Mouse (Mus musculus) stomach, embryonic 14.5 days (tissue): ENCODE measurements around the gene Fank1. TPM values are rescaled to one million over a fixed set of nuclear protein-coding genes. Genes with fewer than 3 reads are reported as not detected.

ENCODE experiments used
- ATAC-seq: fragments of 200-750 bp; cut with Nextera tagmentation; 2 replicates; pipeline ENCODE4 v1.8.0; 2017; ENCODE audit warnings: low read depth, moderate TSS enrichment; ENCODE audit not compliant: insufficient number of reproducible peaks, insufficient read depth, low FRiP score
- H3K27ac ChIP-seq: fragments of 300-500 bp; sonication (generic); 2 replicates; pipeline ENCODE4 v1.5.1; 2014; ENCODE audit warnings: mild to moderate bottlenecking, low read length, moderate library complexity, mixed read lengths
- H3K27me3 ChIP-seq: fragments of 300-500 bp; sonication (generic); 2 replicates; pipeline ENCODE4 v1.6.1; 2014; ENCODE audit warnings: low read length, control low read depth, mixed read lengths; ENCODE audit not compliant: control insufficient read depth, insufficient read depth
- H3K36me3 ChIP-seq: fragments of 300-500 bp; sonication (generic); 2 replicates; pipeline ENCODE4 v1.6.1; 2014; ENCODE audit warnings: mild to moderate bottlenecking, control low read depth, low read length, moderate library complexity, mixed read lengths; ENCODE audit not compliant: control insufficient read depth, insufficient read depth
- H3K4me1 ChIP-seq: fragments of 300-500 bp; sonication (generic); 2 replicates; pipeline ENCODE4 v1.6.1; 2014; ENCODE audit warnings: low read length, control low read depth, mixed read lengths; ENCODE audit not compliant: control insufficient read depth, insufficient read depth
- H3K4me2 ChIP-seq: fragments of 300-500 bp; sonication (generic); replicated peaks from 2 replicates; pipeline ENCODE4 v1.6.1; 2014; ENCODE audit warnings: low read depth, low read length, control low read depth
- H3K4me3 ChIP-seq: fragments of 300-500 bp; sonication (generic); 2 replicates; pipeline ENCODE4 v1.5.1; 2014; ENCODE audit warnings: low read depth, low read length, control low read depth
- H3K9ac ChIP-seq: fragments of 300-500 bp; sonication (generic); replicated peaks from 2 replicates; pipeline ENCODE4 v1.6.1; 2014; ENCODE audit warnings: low read depth, mild to moderate bottlenecking, control low read depth, low read length, moderate library complexity, mixed read lengths
- H3K9me3 ChIP-seq: fragments of 300-500 bp; sonication (generic); 2 replicates; pipeline ENCODE4 v1.6.1; 2016; ENCODE audit warnings: low read depth, low read length, control low read depth; ENCODE audit not compliant: control insufficient read depth
- WGBS: fragments of 180-500 bp; shearing (Covaris S2); extraction: QIAGEN DNeasy Blood & Tissue Kit; methylation state at CpG from one replicate; pipeline ENCODE4 v1.1.7; 2014; 5-methylcytosine and 5-hydroxymethylcytosine counted together
- polyA plus RNA-seq: library from polyadenylated mRNA; unstranded; fragments of >200 nt; fragmentation: Nextera tagmentation; extraction: Ambion mirVana; gene quantifications from 2 replicates; pipeline ENCODE4 v1.2.1, GENCODE M21; 2014

Gene Fank1
- polyA plus RNA-seq, 1 experiment from 2014 or later: 0.36 TPM

GRCm38 (mm10) chr7:133856278-133856677 lies 79.6 kb downstream of the Fank1 start:
- ATAC-seq: peak; percentile 56; the same call in 1 of the 2 replicates
- no peak overlapping the region for H3K4me2 ChIP-seq
- H3K27me3 ChIP-seq: no peaks in the 10 kb centered on the region
- no peak overlapping the region for H3K27ac ChIP-seq
- no peak overlapping the region for H3K4me3 ChIP-seq
- 23% methylated on average over 3 of the region's 3 CpGs for WGBS
- no peaks in the 10 kb centered on the region for H3K9me3 ChIP-seq
- H3K9ac ChIP-seq: no peak overlapping the region
- H3K36me3 ChIP-seq: no peaks in the 10 kb centered on the region
- no peaks in the 10 kb centered on the region for H3K4me1 ChIP-seq

- Histone ChIP-seq H3K4me1 (no peaks in the 10 kb centered on the region), H3K9ac (no peak overlapping the region), H3K4me2 (no peak overlapping the region), H3K27ac (no peak overlapping the region), H3K4me3 (no peak overlapping the region), H3K27me3 (no peaks in the 10 kb centered on the region), H3K9me3 (no peaks in the 10 kb centered on the region), H3K36me3 (no peaks in the 10 kb centered on the region)
- no peak for ATAC-seq
- WGBS: 85% methylated on average over 3 of the region's 3 CpGs
Measured at GRCm38 (mm10) chr7:133858506-133858905, 81.8 kb downstream of the Fank1 start.

- no peak overlapping the region for H3K27ac ChIP-seq
- ATAC-seq: no peak
- H3K4me3 ChIP-seq: no peak overlapping the region
- no peaks in the 10 kb centered on the region for H3K27me3 ChIP-seq
- H3K36me3 ChIP-seq: no peaks in the 10 kb centered on the region
- no peaks in the 10 kb centered on the region for H3K9me3 ChIP-seq
- H3K9ac ChIP-seq: no peak overlapping the region
- WGBS: 36% methylated on average over 4 of the region's 4 CpGs
- H3K4me1 ChIP-seq: no peaks in the 10 kb centered on the region
- H3K4me2 ChIP-seq: no peak overlapping the region
Measured at GRCm38 (mm10) chr7:133859548-133859947, 82.9 kb downstream of the Fank1 start.

GRCm38 (mm10) chr7:133862233-133862632 lies 85.6 kb downstream of the Fank1 start:
- Histone ChIP-seq H3K27me3 (no peaks in the 10 kb centered on the region), H3K36me3 (no peaks in the 10 kb centered on the region), H3K9me3 (no peaks in the 10 kb centered on the region), H3K4me3 (no peak overlapping the region), H3K4me2 (no peak overlapping the region), H3K9ac (no peak overlapping the region), H3K4me1 (no peaks in the 10 kb centered on the region), H3K27ac (no peak overlapping the region)
- no peak for ATAC-seq
- WGBS: 91% methylated on average over 6 of the region's 6 CpGs

- Histone ChIP-seq H3K4me2 (no peak overlapping the region), H3K4me3 (no peak overlapping the region), H3K27me3 (no peaks in the 10 kb centered on the region), H3K9me3 (no peaks in the 10 kb centered on the region), H3K4me1 (no peaks in the 10 kb centered on the region), H3K36me3 (no peaks in the 10 kb centered on the region), H3K9ac (no peak overlapping the region), H3K27ac (no peak overlapping the region)
- 81% methylated on average over 5 of the region's 5 CpGs for WGBS
- no peak for ATAC-seq
Measured at GRCm38 (mm10) chr7:133862723-133863122, 86.1 kb downstream of the Fank1 start.

- H3K36me3 ChIP-seq: no peaks in the 10 kb centered on the region
- no peak overlapping the region for H3K4me3 ChIP-seq
- no peaks in the 10 kb centered on the region for H3K9me3 ChIP-seq
- no peak overlapping the region for H3K27ac ChIP-seq
- ATAC-seq: no peak
- no peak overlapping the region for H3K4me2 ChIP-seq
- H3K9ac ChIP-seq: no peak overlapping the region
- H3K4me1 ChIP-seq: no peaks in the 10 kb centered on the region
- 47% methylated on average over 3 of the region's 3 CpGs for WGBS
- no peaks in the 10 kb centered on the region for H3K27me3 ChIP-seq
Measured at GRCm38 (mm10) chr7:133863151-133863550, 86.5 kb downstream of the Fank1 start.

- Histone ChIP-seq H3K9ac (no peak overlapping the region), H3K4me2 (no peak overlapping the region), H3K9me3 (no peaks in the 10 kb centered on the region), H3K36me3 (no peaks in the 10 kb centered on the region), H3K27me3 (no peaks in the 10 kb centered on the region), H3K4me3 (no peak overlapping the region), H3K4me1 (no peaks in the 10 kb centered on the region), H3K27ac (no peak overlapping the region)
- ATAC-seq: no peak
- WGBS: 82% methylated on average over 4 of the region's 4 CpGs
Measured at GRCm38 (mm10) chr7:133863684-133864083, 87.0 kb downstream of the Fank1 start.

- H3K4me2 ChIP-seq: no peak overlapping the region
- no peaks in the 10 kb centered on the region for H3K4me1 ChIP-seq
- no peak for ATAC-seq
- H3K36me3 ChIP-seq: no peaks in the 10 kb centered on the region
- H3K4me3 ChIP-seq: no peak overlapping the region
- no peak overlapping the region for H3K27ac ChIP-seq
- H3K9ac ChIP-seq: no peak overlapping the region
- 87% methylated on average over 4 of the region's 4 CpGs for WGBS
- no peaks in the 10 kb centered on the region for H3K9me3 ChIP-seq
- no peaks in the 10 kb centered on the region for H3K27me3 ChIP-seq
Measured at GRCm38 (mm10) chr7:133870265-133870664, 93.6 kb downstream of the Fank1 start.

GRCm38 (mm10) chr7:133872701-133873100 lies 96.0 kb downstream of the Fank1 start:
- Histone ChIP-seq H3K9me3 (no peaks in the 10 kb centered on the region), H3K4me1 (no peaks in the 10 kb centered on the region), H3K27ac (no peak overlapping the region), H3K36me3 (no peaks in the 10 kb centered on the region), H3K9ac (no peak overlapping the region), H3K4me3 (no peak overlapping the region), H3K4me2 (no peak overlapping the region), H3K27me3 (no peaks in the 10 kb centered on the region)
- WGBS: 81% methylated on average over 5 of the region's 5 CpGs
- ATAC-seq: no peak
